ENCODE assay signal across 10 mouse cellular contexts in genomic region chr14:64568689-64569088, GRCm38 (mm10).
DNase-seq lines count a peak whose midpoint lies in the region; ATAC-seq lines count a peak whose summit lies in the region.
"Had no signal": no experiment of that assay in that cellular context is flagged by ENCODE, and none has a peak within 500 bp of the region (broad histone marks: within the 10 kb centered on the region; RNA-seq: fewer than 3 reads in every experiment).

No protein-coding gene starts in this region.

- no peak for ATAC-seq in hindbrain, embryonic 11.5 days (ENCODE audit: low FRiP score)
- no peak for ATAC-seq in hindbrain, embryonic 13.5 days (ENCODE audit: low FRiP score)
- ATAC-seq in erythroblast, adult 5-6 weeks (replicated peaks; ENCODE audit: low FRiP score, poor library complexity, severe bottlenecking) = no peak
- ATAC-seq in erythroid progenitor cell, adult 5-6 weeks (replicated peaks; ENCODE audit: low FRiP score, poor library complexity, severe bottlenecking) = no peak

- H3K9ac ChIP-seq in hindbrain, embryonic 11.5 days (ENCODE audit: low read depth, low read length) = no peak overlapping the region
- no peak overlapping the region for H3K9ac ChIP-seq in hindbrain, embryonic 13.5 days
- H3K9ac ChIP-seq: midbrain, embryonic 12.5 days had no signal

- H3K4me1 ChIP-seq in hindbrain, embryonic 11.5 days (replicated peaks; ENCODE audit: control insufficient read depth, insufficient read depth, low read length) = no peaks in the 10 kb centered on the region; the same call in 1 of the 2 replicates
- H3K4me1 ChIP-seq in hindbrain, embryonic 13.5 days (replicated peaks) = peaks cover 10% of the 10 kb centered on the region

- H3K9me3 ChIP-seq in hindbrain, embryonic 11.5 days (ENCODE audit: control insufficient read depth, low read length) = no peaks in the 10 kb centered on the region
- no peaks in the 10 kb centered on the region for H3K9me3 ChIP-seq in hindbrain, embryonic 13.5 days
- H3K9me3 ChIP-seq: midbrain, embryonic 12.5 days had no signal

- H3K4me3 ChIP-seq in hindbrain, embryonic 11.5 days (ENCODE audit: low read depth, low read length) = no peak overlapping the region
- H3K4me3 ChIP-seq in hindbrain, embryonic 13.5 days = no peak overlapping the region
- H3K4me3 ChIP-seq: erythroblast, embryonic 14.5 days; midbrain, embryonic 12.5 days had no signal

- no peaks in the 10 kb centered on the region for H3K27me3 ChIP-seq in hindbrain, embryonic 11.5 days (ENCODE audit: control insufficient read depth, insufficient read depth, low read length)
- H3K27me3 ChIP-seq in hindbrain, embryonic 13.5 days = no peaks in the 10 kb centered on the region
- H3K27me3 ChIP-seq: midbrain, embryonic 12.5 days had no signal

- DNase-seq in hindbrain, embryonic 11.5 days (ENCODE audit: low spot score) = peak; percentile 50
- DNase-seq in 416B (ENCODE audit: low read depth) (peak; percentile 6), ZHBTc4 (ENCODE audit: low read depth, low spot score) (peak; percentile 53)
- DNase-seq in kidney, postnatal 36 days = peak; percentile 10 to 60
- no peak for DNase-seq in urinary bladder, postnatal 4 days (ENCODE audit: low spot score in 2 of 2)

- no peaks in the 10 kb centered on the region for H3K36me3 ChIP-seq in hindbrain, embryonic 11.5 days (ENCODE audit: control insufficient read depth, insufficient read depth, low read length)
- H3K36me3 ChIP-seq in hindbrain, embryonic 13.5 days = no peaks in the 10 kb centered on the region
- H3K36me3 ChIP-seq: midbrain, embryonic 12.5 days had no signal

- H3K27ac ChIP-seq in hindbrain, embryonic 11.5 days (ENCODE audit: low read depth, low read length) = no peak overlapping the region
- no peak overlapping the region for H3K27ac ChIP-seq in hindbrain, embryonic 13.5 days
- H3K27ac ChIP-seq: midbrain, embryonic 12.5 days had no signal

- H3K4me2 ChIP-seq in hindbrain, embryonic 11.5 days (replicated peaks; ENCODE audit: low read depth, low read length) = no peak overlapping the region
- no peak overlapping the region for H3K4me2 ChIP-seq in hindbrain, embryonic 13.5 days
- H3K4me2 ChIP-seq: midbrain, embryonic 12.5 days had no signal

- WGBS in hindbrain, embryonic 11.5 days = 13% methylated on average over 6 of the region's 6 CpGs
- WGBS in hindbrain, embryonic 13.5 days = 14% methylated on average over 6 of the region's 6 CpGs

Comparison
In these comparisons a context has a peak if more than half of its experiments do, and no peak if none do; other contexts are left out.
1. DNase-seq: peak in hindbrain, embryonic 11.5 days (single experiment), 416B (single experiment), ZHBTc4 (single experiment) and kidney, postnatal 36 days (2 of 2); none in urinary bladder, postnatal 4 days (0 of 2).